Mouse (Mus musculus): ENCODE measurements around the gene Ndrg3. TPM values are rescaled to one million over a fixed set of nuclear protein-coding genes. Genes with fewer than 3 reads are reported as not detected.

The Ndrg3 gene
- polyA plus RNA-seq, 1 experiment from 2014 or later: 133 TPM

DNA sequence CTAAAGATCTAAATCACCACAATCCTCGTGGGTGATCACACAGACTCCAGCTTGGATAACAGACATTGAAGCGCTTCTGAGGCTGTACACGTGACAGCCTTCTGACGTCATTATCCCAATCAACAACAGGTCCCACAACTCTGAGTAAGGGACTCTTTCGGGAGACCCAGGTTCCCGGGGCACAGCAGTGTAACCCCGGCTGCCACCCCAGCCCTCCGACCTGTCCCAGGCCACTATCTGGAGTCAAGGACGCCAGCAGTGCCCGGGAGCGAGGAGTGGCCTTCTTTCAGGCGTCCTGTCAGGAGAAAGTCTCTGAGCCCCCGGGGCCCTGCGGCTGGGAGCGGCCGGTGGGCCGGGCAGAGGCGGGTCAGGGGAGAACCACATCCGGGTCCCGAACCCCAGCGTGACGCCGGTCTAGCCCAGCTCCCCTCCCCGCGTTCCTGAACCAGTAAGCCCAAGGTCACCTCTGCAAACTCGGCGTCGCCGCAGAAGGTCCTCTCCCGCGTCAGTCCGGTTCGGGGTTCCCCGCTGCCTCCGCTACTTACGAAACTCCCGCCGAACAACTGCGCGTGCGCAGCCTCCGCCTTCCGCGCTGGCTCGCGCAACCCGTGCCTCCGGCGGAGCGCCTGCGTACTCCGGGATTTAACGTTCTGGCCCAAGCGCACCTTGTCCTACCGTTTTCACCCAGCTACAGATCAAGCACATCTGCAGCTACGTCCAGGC is 14.8 kb upstream of the Ndrg3 start, which contains the start of gene Dsn1:
TSS of gene Dsn1 (minus strand) at position 644 of the 723 bp plus-strand sequence.
- ATAC-seq (ENCODE audit: low FRiP score) (peak; percentile 82), DNase-seq (ENCODE audit: low spot score) (peak; percentile 93)
- Histone ChIP-seq H3K9me3 (ENCODE audit: control insufficient read depth, low read length) (no peaks in the 10 kb centered on the region), H3K4me3 (replicated peaks; ENCODE audit: low read length) (peak within 1 kb of the TSS; percentile 52), H3K36me3 (replicated peaks; ENCODE audit: control insufficient read depth, insufficient read depth) (no peaks in the 10 kb centered on the region), H3K4me2 (replicated peaks) (peak within 1 kb of the TSS; percentile 98), H3K9ac (peak within 1 kb of the TSS; percentile 66), H3K27ac (peak within 1 kb of the TSS; percentile 78), H3K27me3 (ENCODE audit: control insufficient read depth, insufficient read depth, low read length) (no peaks in the 10 kb centered on the region), H3K4me1 (replicated peaks; ENCODE audit: control insufficient read depth, insufficient read depth, low read length) (peaks cover 13% of the 10 kb centered on the region)
- under 1% methylated on average over 56 of the region's 56 CpGs for WGBS

DNA sequence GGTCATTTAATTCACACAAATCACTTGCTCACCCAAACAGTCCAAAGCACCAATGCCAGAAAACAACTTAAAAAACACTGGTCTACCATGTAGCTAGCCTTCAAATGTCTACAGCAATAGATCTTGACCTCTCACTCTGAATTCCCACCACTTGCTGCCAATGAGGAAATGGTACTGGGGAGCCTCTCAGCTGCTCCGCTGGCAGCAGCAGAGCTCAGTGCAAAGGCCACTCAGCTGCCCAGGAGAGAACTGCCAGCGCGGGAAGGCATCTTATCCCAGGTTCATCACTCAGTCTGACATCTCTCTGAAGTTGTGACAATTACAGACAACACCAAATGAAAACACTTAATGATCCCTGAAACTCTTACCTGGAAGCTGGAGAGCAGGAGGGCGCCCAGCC is 10.5 kb upstream of the Ndrg3 start:
- no peak overlapping the region for H3K9ac ChIP-seq
- WGBS: 91% methylated on average over 4 of the region's 4 CpGs
- no peak overlapping the region for H3K4me2 ChIP-seq (replicated peaks)
- ATAC-seq (ENCODE audit: low FRiP score) (no peak), DNase-seq (ENCODE audit: low spot score) (no peak)
- H3K36me3 ChIP-seq (replicated peaks; ENCODE audit: control insufficient read depth, insufficient read depth): no peaks in the 10 kb centered on the region; the same call in none of the 2 replicates
- H3K4me1 ChIP-seq (replicated peaks; ENCODE audit: control insufficient read depth, insufficient read depth, low read length): peaks cover 12% of the 10 kb centered on the region
- H3K27me3 ChIP-seq (ENCODE audit: control insufficient read depth, insufficient read depth, low read length): no peaks in the 10 kb centered on the region
- H3K4me3 ChIP-seq (replicated peaks; ENCODE audit: low read length): no peak overlapping the region
- no peak overlapping the region for H3K27ac ChIP-seq
- H3K9me3 ChIP-seq (ENCODE audit: control insufficient read depth, low read length): no peaks in the 10 kb centered on the region

- ATAC-seq (ENCODE audit: low FRiP score) (no peak), DNase-seq (ENCODE audit: low spot score) (no peak)
- no peaks in the 10 kb centered on the region for H3K4me1 ChIP-seq (replicated peaks; ENCODE audit: control insufficient read depth, insufficient read depth, low read length)
- 87% methylated on average over 5 of the region's 5 CpGs for WGBS
- H3K27ac ChIP-seq: no peak overlapping the region
- no peaks in the 10 kb centered on the region for H3K9me3 ChIP-seq (ENCODE audit: control insufficient read depth, low read length)
- H3K4me3 ChIP-seq (replicated peaks; ENCODE audit: low read length): no peak overlapping the region
- H3K9ac ChIP-seq: no peak overlapping the region
- H3K36me3 ChIP-seq (replicated peaks; ENCODE audit: control insufficient read depth, insufficient read depth): no peaks in the 10 kb centered on the region; the same call in none of the 2 replicates
- no peaks in the 10 kb centered on the region for H3K27me3 ChIP-seq (ENCODE audit: control insufficient read depth, insufficient read depth, low read length)
- H3K4me2 ChIP-seq (replicated peaks): no peak overlapping the region
Observed at GRCm38 (mm10) chr2:156998263-156998662, 6.4 kb upstream of the Ndrg3 start.

DNA sequence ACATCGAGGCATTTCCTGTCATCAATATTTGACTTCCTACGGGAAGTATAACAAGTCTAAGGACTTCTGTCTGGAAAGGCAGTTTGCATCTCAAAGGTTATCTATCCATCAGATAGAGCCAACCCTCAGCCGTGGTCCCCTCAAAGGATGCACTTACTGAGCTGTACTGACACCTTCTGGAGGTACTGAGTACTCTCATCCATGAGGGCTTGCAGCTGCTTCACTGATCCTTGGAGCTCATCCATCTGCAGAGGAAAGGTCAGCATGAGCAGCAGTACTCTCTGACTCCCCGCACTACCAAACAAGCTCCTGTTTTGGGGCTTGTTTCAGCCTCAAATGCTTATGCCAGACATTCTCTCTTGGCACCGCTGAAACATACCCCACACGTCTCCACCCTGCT is 4.7 kb upstream of the Ndrg3 start:
- H3K27ac ChIP-seq: no peak overlapping the region
- 69% methylated on average over 6 of the region's 6 CpGs for WGBS
- H3K9me3 ChIP-seq (ENCODE audit: control insufficient read depth, low read length): no peaks in the 10 kb centered on the region
- DNase-seq (ENCODE audit: low spot score) (peak; percentile 75), ATAC-seq (ENCODE audit: low FRiP score) (no peak)
- no peaks in the 10 kb centered on the region for H3K4me1 ChIP-seq (replicated peaks; ENCODE audit: control insufficient read depth, insufficient read depth, low read length)
- H3K36me3 ChIP-seq (replicated peaks; ENCODE audit: control insufficient read depth, insufficient read depth): no peaks in the 10 kb centered on the region; the same call in none of the 2 replicates
- H3K4me2 ChIP-seq (replicated peaks): no peak overlapping the region
- no peak overlapping the region for H3K9ac ChIP-seq
- no peak overlapping the region for H3K4me3 ChIP-seq (replicated peaks; ENCODE audit: low read length)
- H3K27me3 ChIP-seq (ENCODE audit: control insufficient read depth, insufficient read depth, low read length): no peaks in the 10 kb centered on the region

DNA sequence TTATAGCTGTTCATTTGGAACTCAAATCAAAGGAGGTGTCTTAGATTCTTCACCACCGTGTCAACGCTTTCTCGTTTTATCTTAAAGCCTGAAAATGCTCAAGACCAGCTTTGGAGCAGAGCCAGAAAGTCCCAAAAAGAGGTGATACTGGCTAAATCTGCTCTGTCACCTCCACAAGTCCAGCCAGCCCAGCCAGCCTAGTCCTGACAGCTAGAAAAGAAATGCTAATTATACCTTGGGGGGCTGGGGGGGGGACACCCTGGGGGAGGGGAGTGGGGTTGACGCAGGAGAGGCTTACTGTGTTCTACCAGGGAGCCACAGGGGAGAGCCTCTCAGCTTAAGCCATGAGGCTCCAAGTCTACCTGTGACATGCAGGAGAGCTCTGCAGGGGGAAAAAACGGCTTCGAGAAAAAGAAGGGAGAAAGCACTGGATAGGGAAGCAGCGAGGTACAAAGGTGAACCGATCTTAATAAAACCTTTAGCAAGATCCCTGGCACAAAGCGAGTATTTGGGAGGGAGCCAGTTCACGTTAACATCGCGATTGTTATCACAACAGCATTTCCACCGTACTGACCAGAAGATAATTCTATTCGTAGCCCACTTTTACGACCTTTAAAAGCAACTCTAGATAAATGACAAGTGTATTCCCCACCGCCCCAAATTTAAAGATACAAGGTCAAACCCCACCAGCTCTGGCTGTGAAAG is 977 bp downstream of the Ndrg3 start:
- no peaks in the 10 kb centered on the region for H3K36me3 ChIP-seq (replicated peaks; ENCODE audit: control insufficient read depth, insufficient read depth)
- ATAC-seq (ENCODE audit: low FRiP score) (no peak), DNase-seq (ENCODE audit: low spot score) (peak; percentile 46)
- 3% methylated on average over 16 of the region's 16 CpGs for WGBS
- no peaks in the 10 kb centered on the region for H3K9me3 ChIP-seq (ENCODE audit: control insufficient read depth, low read length)
- H3K27me3 ChIP-seq (ENCODE audit: control insufficient read depth, insufficient read depth, low read length): no peaks in the 10 kb centered on the region
- peak overlapping the region; percentile 88 for H3K4me3 ChIP-seq (replicated peaks; ENCODE audit: low read length)
- H3K4me1 ChIP-seq (replicated peaks; ENCODE audit: control insufficient read depth, insufficient read depth, low read length): peaks cover 18% of the 10 kb centered on the region
- H3K9ac ChIP-seq: peak overlapping the region; percentile 86
- peak overlapping the region; percentile 93 for H3K4me2 ChIP-seq (replicated peaks)
- H3K27ac ChIP-seq: no peak overlapping the region

- Histone ChIP-seq H3K9me3 (ENCODE audit: control insufficient read depth, low read length) (no peaks in the 10 kb centered on the region), H3K9ac (no peak overlapping the region), H3K4me3 (replicated peaks; ENCODE audit: low read length) (no peak overlapping the region), H3K4me2 (replicated peaks) (no peak overlapping the region), H3K4me1 (replicated peaks; ENCODE audit: control insufficient read depth, insufficient read depth, low read length) (peaks cover 22% of the 10 kb centered on the region), H3K27ac (no peak overlapping the region), H3K27me3 (ENCODE audit: control insufficient read depth, insufficient read depth, low read length) (no peaks in the 10 kb centered on the region), H3K36me3 (replicated peaks; ENCODE audit: control insufficient read depth, insufficient read depth) (no peaks in the 10 kb centered on the region)
- ATAC-seq (ENCODE audit: low FRiP score): no peak
- DNase-seq (ENCODE audit: low spot score): no peak
- 73% methylated on average over 3 of the region's 3 CpGs for WGBS
Observed at GRCm38 (mm10) chr2:156987316-156987715, 4.5 kb downstream of the Ndrg3 start.

DNA sequence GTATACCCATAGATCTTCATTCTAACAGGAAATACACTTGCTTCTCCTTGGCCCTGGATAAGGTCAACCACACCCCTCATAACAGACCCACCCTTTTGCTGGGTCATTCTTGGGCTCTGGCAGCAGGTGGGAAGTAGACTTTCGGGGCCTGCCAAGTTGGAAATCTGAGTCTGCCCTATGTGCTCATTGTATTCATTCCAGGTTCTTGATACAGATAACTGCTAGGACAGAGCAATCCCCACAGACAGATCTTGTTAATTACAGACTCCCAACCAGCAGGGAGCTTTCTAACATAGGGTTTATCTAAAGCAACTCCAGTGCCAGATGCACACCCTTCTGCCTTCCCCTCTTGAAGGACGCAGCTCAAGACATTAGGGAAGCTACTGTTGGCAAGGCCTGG is 9.0 kb downstream of the Ndrg3 start:
- H3K9ac ChIP-seq: no peak overlapping the region
- ATAC-seq (ENCODE audit: low FRiP score) (no peak), DNase-seq (ENCODE audit: low spot score) (no peak)
- H3K27ac ChIP-seq: no peak overlapping the region
- WGBS: 85% methylated on average over 2 of the region's 2 CpGs
- H3K9me3 ChIP-seq (ENCODE audit: control insufficient read depth, low read length): no peaks in the 10 kb centered on the region
- no peaks in the 10 kb centered on the region for H3K27me3 ChIP-seq (ENCODE audit: control insufficient read depth, insufficient read depth, low read length)
- H3K4me1 ChIP-seq (replicated peaks; ENCODE audit: control insufficient read depth, insufficient read depth, low read length): 0 out of 2 replicates have a peak, but pooled peaks cover 4% of the 10 kb centered on the region
- no peak overlapping the region for H3K4me3 ChIP-seq (replicated peaks; ENCODE audit: low read length)
- no peaks in the 10 kb centered on the region for H3K36me3 ChIP-seq (replicated peaks; ENCODE audit: control insufficient read depth, insufficient read depth)
- no peak overlapping the region for H3K4me2 ChIP-seq (replicated peaks)

DNA sequence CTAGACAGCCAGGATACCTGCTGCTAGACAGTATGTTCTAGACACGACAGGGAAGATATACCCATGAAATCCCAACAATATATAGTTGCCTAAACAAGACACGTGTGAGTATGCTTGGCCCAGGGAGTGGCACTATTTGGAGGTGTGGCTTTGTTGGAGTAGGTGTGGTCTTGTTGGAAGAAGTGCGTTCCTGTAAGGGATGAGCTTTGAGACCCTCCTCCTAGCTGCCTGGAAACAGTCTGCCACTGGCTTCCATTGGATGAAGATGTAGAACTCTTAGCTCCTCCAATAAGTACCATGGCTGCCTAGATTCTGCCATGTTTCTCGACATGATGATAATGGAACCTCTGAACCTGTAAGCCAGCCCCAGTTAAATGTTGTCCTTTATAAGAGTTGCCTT is 10.6 kb downstream of the Ndrg3 start:
- Histone ChIP-seq H3K9me3 (ENCODE audit: control insufficient read depth, low read length) (no peaks in the 10 kb centered on the region), H3K4me2 (replicated peaks) (no peak overlapping the region), H3K4me3 (replicated peaks; ENCODE audit: low read length) (no peak overlapping the region), H3K9ac (no peak overlapping the region), H3K27ac (no peak overlapping the region), H3K36me3 (replicated peaks; ENCODE audit: control insufficient read depth, insufficient read depth) (no peaks in the 10 kb centered on the region), H3K4me1 (replicated peaks; ENCODE audit: control insufficient read depth, insufficient read depth, low read length) (0 out of 2 replicates have a peak, but pooled peaks cover 9% of the 10 kb centered on the region), H3K27me3 (ENCODE audit: control insufficient read depth, insufficient read depth, low read length) (no peaks in the 10 kb centered on the region)
- no peak for ATAC-seq (ENCODE audit: low FRiP score)
- 85% methylated on average over 4 of the region's 4 CpGs for WGBS
- no peak for DNase-seq (ENCODE audit: low spot score)

DNA sequence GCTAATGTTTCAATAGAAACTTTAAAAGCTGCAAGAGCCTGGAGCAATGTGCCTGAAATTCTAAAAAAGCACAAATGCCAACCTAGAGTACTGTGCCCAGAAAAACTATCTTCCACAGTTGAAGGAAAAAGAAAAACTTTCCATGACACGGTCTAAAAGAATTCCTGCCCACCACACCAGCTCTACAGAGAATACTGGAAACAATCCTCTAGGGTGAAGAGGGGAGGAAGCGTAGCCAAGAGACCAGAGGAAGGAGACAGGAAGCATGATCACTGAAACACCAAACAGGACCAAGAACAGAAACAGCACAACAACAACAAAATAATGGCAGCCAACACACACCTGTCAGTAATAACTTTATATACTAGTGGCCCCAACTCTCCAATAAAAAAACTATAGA is 11.8 kb downstream of the Ndrg3 start:
- H3K27me3 ChIP-seq (ENCODE audit: control insufficient read depth, insufficient read depth, low read length): no peaks in the 10 kb centered on the region
- no peak overlapping the region for H3K4me3 ChIP-seq (replicated peaks; ENCODE audit: low read length)
- 88% methylated on average over 2 of the region's 2 CpGs for WGBS
- H3K27ac ChIP-seq: no peak overlapping the region
- no peaks in the 10 kb centered on the region for H3K36me3 ChIP-seq (replicated peaks; ENCODE audit: control insufficient read depth, insufficient read depth)
- no peak overlapping the region for H3K9ac ChIP-seq
- no peaks in the 10 kb centered on the region for H3K9me3 ChIP-seq (ENCODE audit: control insufficient read depth, low read length)
- ATAC-seq (ENCODE audit: low FRiP score) (no peak), DNase-seq (ENCODE audit: low spot score) (no peak)
- H3K4me1 ChIP-seq (replicated peaks; ENCODE audit: control insufficient read depth, insufficient read depth, low read length): 0 out of 2 replicates have a peak, but pooled peaks cover 12% of the 10 kb centered on the region
- no peak overlapping the region for H3K4me2 ChIP-seq (replicated peaks)

Data from hindbrain, embryonic 14.5 days (tissue).